Mouse (Mus musculus) ES-E14 (cell line): Measurements from ENCODE around the gene Pde6c. TPM values are rescaled to one million over a fixed set of nuclear protein-coding genes. Genes with fewer than 3 reads are reported as not detected.

Source experiments
- DNase-seq: peaks from one replicate; pipeline ENCODE4 v3.0.0-alpha.2; 2013; ENCODE audit warnings: low read depth, low spot score
- H3K27ac ChIP-seq: 2 replicates; pipeline ENCODE4 v1.5.1; 2012; ENCODE audit warnings: low read depth, mild to moderate bottlenecking, low read length, moderate library complexity, mixed read lengths; ENCODE audit not compliant: poor library complexity, insufficient read depth, severe bottlenecking
- H3K36me3 ChIP-seq: 2 replicates; pipeline ENCODE4 v1.6.1; 2012; ENCODE audit warnings: mild to moderate bottlenecking, low read length, moderate library complexity, mixed read lengths; ENCODE audit not compliant: control insufficient read depth, poor library complexity, insufficient read depth, severe bottlenecking
- H3K4me1 ChIP-seq, 2 experiments: fragments of 150-350 bp in 1 of 2; sonication (generic) in 1 of 2; 2 replicates each; pipeline ENCODE4 v1.6.1; 2012; ENCODE audit warnings: low read length in 2 of 2, mild to moderate bottlenecking in 1 of 2, mixed read lengths in 1 of 2; ENCODE audit not compliant: control insufficient read depth in 2 of 2, insufficient read depth in 2 of 2, poor library complexity in 1 of 2
- H3K4me3 ChIP-seq, 2 experiments: fragments of 150-350 bp in 1 of 2; sonication (generic) in 1 of 2; 2 replicates each; pipeline ENCODE4 v1.5.1; 2012; ENCODE audit warnings: low read length in 2 of 2, low read depth in 1 of 2, mild to moderate bottlenecking in 1 of 2, mixed read lengths in 1 of 2; ENCODE audit not compliant: insufficient read depth in 1 of 2, poor library complexity in 1 of 2, severe bottlenecking in 1 of 2
- H3K9ac ChIP-seq: 2 replicates; pipeline ENCODE4 v1.6.1; 2012; ENCODE audit warnings: low read depth, mild to moderate bottlenecking, low read length, mixed read lengths; ENCODE audit not compliant: poor library complexity, insufficient read depth, severe bottlenecking
- H3K9me3 ChIP-seq: fragments of 150-350 bp; sonication (generic); 2 replicates; pipeline ENCODE4 v1.6.1; 2012; ENCODE audit warnings: low read depth, mild to moderate bottlenecking, low read length; ENCODE audit not compliant: control insufficient read depth, insufficient read depth
- CHD2 ChIP-seq: IDR thresholded peaks from 2 replicates; pipeline ENCODE4 v1.6.1; 2014; ENCODE audit warnings: mild to moderate bottlenecking, low read depth, low read length, inconsistent platforms
- HCFC1 ChIP-seq: IDR thresholded peaks from 2 replicates; pipeline ENCODE4 v1.6.1; 2012; ENCODE audit warnings: low read length, inconsistent platforms, borderline replicate concordance; ENCODE audit not compliant: insufficient read depth
- MAFK ChIP-seq: IDR thresholded peaks from 2 replicates; pipeline ENCODE4 v1.6.1; 2014; ENCODE audit warnings: mild to moderate bottlenecking, low read depth, low read length, inconsistent platforms; ENCODE audit not compliant: insufficient read depth
- ZC3H11A ChIP-seq: IDR thresholded peaks from 2 replicates; pipeline ENCODE4 v1.6.1; 2012; ENCODE audit warnings: low read depth, mild to moderate bottlenecking, inconsistent platforms, low read length, borderline replicate concordance
- ZNF384 ChIP-seq: IDR thresholded peaks from 2 replicates; pipeline ENCODE4 v1.6.1; 2012; ENCODE audit warnings: low read depth, low read length, inconsistent platforms
- in situ Hi-C, 2 experiments: fragments of 600-800 bp; cut with MboI; formaldehyde crosslinking; loops; one replicate each; pipeline ENCODE4 v1.15.1; 2025; ENCODE audit warnings: low sequenced_read_pairs in 2 of 2, inconsistent platforms in 1 of 2; ENCODE audit not compliant: unreplicated experiment in 2 of 2
- total RNA-seq: library from RNA; depleted of rRNA; stranded (reverse); fragments of 300-350 nt; gene quantifications from 2 replicates; pipeline ENCODE4 v1.2.3, GENCODE M21; 2012

Gene Pde6c
- total RNA-seq, 1 experiment = not detected

DNA sequence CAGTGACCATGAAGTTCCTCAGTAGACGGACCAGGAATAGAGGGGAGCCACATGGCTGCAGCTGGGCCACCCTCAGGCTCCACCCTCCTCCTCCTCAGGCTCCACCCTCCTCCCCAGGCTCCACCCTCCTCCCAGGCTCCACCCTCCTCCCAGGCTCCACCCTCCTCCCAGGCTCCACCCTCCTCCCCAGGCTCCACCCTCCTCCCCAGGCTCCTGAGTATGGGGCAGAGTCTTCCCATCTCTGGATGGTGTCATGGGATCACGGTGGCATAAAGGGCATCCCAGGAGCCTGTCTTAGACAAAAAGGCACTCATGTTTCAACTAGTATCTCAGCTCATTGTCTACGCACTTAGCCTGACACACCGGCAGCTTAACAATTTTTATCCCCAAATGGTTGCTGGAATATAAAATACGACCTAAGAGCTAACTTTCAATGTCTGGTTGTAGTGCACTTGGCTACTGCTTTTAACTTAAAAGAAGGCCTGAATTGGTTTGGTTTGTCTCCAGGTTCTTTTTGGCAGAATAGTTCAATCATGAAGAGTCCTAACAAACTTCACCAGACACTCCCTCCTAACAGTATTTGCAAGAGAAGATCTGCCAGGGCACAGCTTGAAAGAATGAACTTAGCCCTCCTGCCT is 12.3 kb upstream of the Pde6c start:
- Histone ChIP-seq H3K27ac (no peak overlapping the region), H3K9me3 (no peaks in the 10 kb centered on the region), H3K9ac (no peak overlapping the region), H3K4me3 (no peak overlapping the region), H3K36me3 (no peaks in the 10 kb centered on the region), H3K4me1 (peaks cover 0 to 5% of the 10 kb centered on the region in 2 experiments; a peak in 1 of 4 replicates)
- no peak for DNase-seq
- in situ Hi-C loops = no loop called here
- TF ChIP-seq MAFK = no peak
- no peak for TF ChIP-seq HCFC1
- no peak for TF ChIP-seq ZC3H11A
- no peak for TF ChIP-seq ZNF384
- no peak for TF ChIP-seq CHD2

- H3K9me3 ChIP-seq = no peaks in the 10 kb centered on the region
- in situ Hi-C loops = no loop called here
- peaks cover 0 to 5% of the 10 kb centered on the region in 2 experiments; a peak in 1 of 4 replicates for H3K4me1 ChIP-seq
- no peak for TF ChIP-seq CHD2
- TF ChIP-seq ZNF384 = no peak
- no peak for TF ChIP-seq HCFC1
- no peak for TF ChIP-seq ZC3H11A
- no peak for TF ChIP-seq MAFK
- peak overlapping the region; percentile 56 for H3K9ac ChIP-seq
- no peak overlapping the region for H3K27ac ChIP-seq
- DNase-seq = no peak
- H3K4me3 ChIP-seq = peak overlapping the region; percentile 73 to 83; a peak in 3 of 4 replicates
- no peaks in the 10 kb centered on the region for H3K36me3 ChIP-seq
Observed at GRCm38 (mm10) chr19:38123921-38124320, 8.7 kb upstream of the Pde6c start.

DNA sequence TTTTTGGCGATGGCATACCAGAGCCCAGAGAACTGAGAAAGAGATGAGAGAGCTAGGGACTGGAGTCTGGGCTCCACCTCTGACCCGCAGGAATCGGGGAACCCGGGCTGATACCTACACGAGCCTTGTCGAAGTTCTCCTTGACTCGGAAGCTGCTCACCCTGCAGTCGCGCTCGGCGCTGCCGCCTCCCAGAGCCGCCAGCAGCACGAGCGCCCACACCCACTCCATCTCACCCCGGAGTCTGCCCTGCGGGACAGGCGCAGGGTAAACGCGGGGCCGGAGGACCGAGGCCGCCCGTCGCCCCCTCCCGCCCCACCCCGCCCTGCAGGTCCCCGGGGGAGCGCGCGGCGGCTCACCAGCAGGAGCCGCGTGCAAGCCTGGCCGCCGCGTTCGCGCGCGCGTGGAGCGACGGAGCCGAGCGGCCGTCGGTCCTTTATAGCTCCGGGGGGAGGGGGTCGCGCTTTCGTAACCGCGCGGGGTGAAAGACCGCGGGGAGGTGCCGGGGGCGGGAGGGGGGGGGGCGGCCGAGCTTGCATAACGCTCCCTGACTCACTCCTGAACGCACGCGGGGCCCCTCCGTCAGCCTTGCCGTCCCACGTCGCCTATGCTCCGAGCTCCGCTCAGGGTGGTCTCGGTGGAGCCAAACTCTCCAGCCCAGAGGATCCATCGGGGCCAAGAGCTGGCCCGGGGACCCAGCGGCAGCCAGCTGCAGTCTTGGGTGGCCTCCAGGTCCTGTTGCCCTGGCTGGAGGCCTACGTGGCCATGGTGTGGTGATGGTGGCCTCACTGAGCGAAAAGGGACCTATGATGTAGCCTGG is 8.0 kb upstream of the Pde6c start:
- in situ Hi-C loops = no loop called here
- Histone ChIP-seq H3K36me3 (no peaks in the 10 kb centered on the region), H3K9me3 (no peaks in the 10 kb centered on the region), H3K4me3 (peak overlapping the region; percentile 73 to 83), H3K9ac (peak overlapping the region; percentile 80), H3K4me1 (peaks cover 0 to 5% of the 10 kb centered on the region in 2 experiments; a peak in 1 of 4 replicates), H3K27ac (no peak overlapping the region)
- DNase-seq = peak; percentile 17
- TF ChIP-seq MAFK (no peak), ZC3H11A (no peak), CHD2 (no peak), HCFC1 (no peak), ZNF384 (no peak)

DNA sequence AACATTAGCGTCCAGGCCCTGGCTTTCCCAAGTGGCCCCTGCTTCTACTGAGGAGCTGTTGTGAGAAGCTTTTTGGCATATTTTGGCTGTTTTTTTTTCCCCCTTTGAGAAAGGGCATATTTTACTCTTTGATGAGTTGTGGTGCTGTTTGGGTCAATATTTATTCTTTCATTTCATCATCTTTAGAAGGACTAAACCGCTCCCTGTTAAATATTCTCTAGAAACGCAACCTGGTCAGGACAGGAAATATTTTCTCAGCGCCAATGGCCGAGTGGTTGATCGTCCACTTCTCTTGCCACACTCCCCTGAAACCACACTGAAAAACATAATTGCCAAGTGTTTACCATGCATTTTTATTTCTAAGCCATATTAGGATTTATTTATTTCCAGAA is 7.4 kb upstream of the Pde6c start, which contains the start of gene Rbp4:
Gene Rbp4, minus strand, starts transcription at position 63 of the 392 bp plus-strand sequence.
- DNase-seq = no peak
- no peak for TF ChIP-seq CHD2
- no peak for TF ChIP-seq ZC3H11A
- no peak for TF ChIP-seq ZNF384
- Histone ChIP-seq H3K36me3 (no peaks in the 10 kb centered on the region), H3K9me3 (no peaks in the 10 kb centered on the region), H3K4me1 (peaks cover 0 to 5% of the 10 kb centered on the region in 2 experiments; a peak in 1 of 4 replicates), H3K4me3 (peak within 1 kb of the TSS; percentile 73 to 83), H3K27ac (no peak within 1 kb of the TSS), H3K9ac (peak within 1 kb of the TSS; percentile 80)
- in situ Hi-C loops = no loop called here
